Mouse (Mus musculus) myocyte (in vitro differentiated cells): ENCODE measurements at regions not wholly inside any gene's neighbourhood (a gene's known extent, or its start where the extent isn't known, plus 50 kb on each side); places are given as distances from the start of the nearest gene placed in this dataset.

Experiments
- H3K27me3 ChIP-seq: one replicate; pipeline ENCODE4 v1.6.1; 2011; ENCODE audit not compliant: control insufficient read depth, insufficient read depth, insufficient read length
- H3K36me3 ChIP-seq: one replicate; pipeline ENCODE4 v1.6.1; 2011; ENCODE audit not compliant: control insufficient read depth, insufficient read depth
- H3K4me2 ChIP-seq: one replicate; pipeline ENCODE4 v1.6.1; 2011; ENCODE audit warnings: low read depth, control low read depth
- H3K4me3 ChIP-seq: one replicate; pipeline ENCODE4 v1.5.1; 2011; ENCODE audit warnings: mild to moderate bottlenecking, control low read depth, moderate library complexity
- H3K79me2 ChIP-seq: one replicate; pipeline ENCODE4 v1.6.1; 2011; ENCODE audit not compliant: control insufficient read depth, insufficient read depth
- H3ac ChIP-seq: one replicate; pipeline ENCODE4 v1.6.1; 2011; ENCODE audit not compliant: control insufficient read depth, insufficient read length
- CEBPB ChIP-seq: IDR thresholded peaks from 2 replicates; pipeline ENCODE4 v1.6.1; 2011; ENCODE audit warnings: mild to moderate bottlenecking, moderate library complexity; ENCODE audit not compliant: poor library complexity, insufficient read depth, severe bottlenecking
- E2F4 ChIP-seq: IDR thresholded peaks from one replicate; pipeline ENCODE4 v1.6.1; 2011; ENCODE audit warnings: mild to moderate bottlenecking, control low read depth, moderate library complexity; ENCODE audit not compliant: insufficient read depth
- MAX ChIP-seq: IDR thresholded peaks from one replicate; pipeline ENCODE4 v1.6.1; 2011; ENCODE audit warnings: low read depth, mild to moderate bottlenecking, control low read depth
- MYOD1 ChIP-seq, 3 experiments: IDR thresholded peaks; one replicate each; pipeline ENCODE4 v1.6.1; 2011; ENCODE audit warnings: control low read depth in 2 of 3, low read depth in 2 of 3, mild to moderate bottlenecking in 2 of 3, moderate library complexity in 1 of 3; ENCODE audit not compliant: insufficient read length in 2 of 3, control insufficient read depth in 1 of 3
- MYOG ChIP-seq, 3 experiments: IDR thresholded peaks; one replicate each; pipeline ENCODE4 v1.6.1; 2011; ENCODE audit warnings: control low read depth in 2 of 3, low read depth in 2 of 3, mild to moderate bottlenecking in 2 of 3; ENCODE audit not compliant: insufficient read length in 2 of 3, control insufficient read depth in 1 of 3, insufficient read depth in 1 of 3
- POLR2A ChIP-seq: IDR thresholded peaks from one replicate; pipeline ENCODE4 v1.6.1; 2011; ENCODE audit warnings: low read depth, mild to moderate bottlenecking, control low read depth, moderate library complexity; ENCODE audit not compliant: insufficient read length
- POLR2AphosphoS2 ChIP-seq: IDR thresholded peaks from one replicate; pipeline ENCODE4 v1.6.1; 2011; ENCODE audit warnings: low read depth, control low read depth; ENCODE audit not compliant: insufficient read length
- REST ChIP-seq: IDR thresholded peaks from one replicate; pipeline ENCODE4 v1.6.1; 2011; ENCODE audit warnings: mild to moderate bottlenecking, control low read depth, moderate library complexity; ENCODE audit not compliant: insufficient read depth, insufficient read length
- SRF ChIP-seq: IDR thresholded peaks from one replicate; pipeline ENCODE4 v1.6.1; 2011; ENCODE audit warnings: low read depth; ENCODE audit not compliant: control insufficient read depth, insufficient read length
- TCF12 ChIP-seq: IDR thresholded peaks from one replicate; pipeline ENCODE4 v1.6.1; 2011; ENCODE audit warnings: mild to moderate bottlenecking, control low read depth; ENCODE audit not compliant: poor library complexity, insufficient read depth, severe bottlenecking
- TCF3 ChIP-seq: IDR thresholded peaks from one replicate; pipeline ENCODE4 v1.6.1; 2011; ENCODE audit warnings: low read depth, control low read depth; ENCODE audit not compliant: insufficient read length
- USF1 ChIP-seq: IDR thresholded peaks from one replicate; pipeline ENCODE4 v1.6.1; 2011; ENCODE audit warnings: low read depth, mild to moderate bottlenecking, control low read depth, moderate library complexity

GRCm38 (mm10) chr13:99729145-99729544 is 171.7 kb downstream of the Cartpt start:
- no peaks in the 10 kb centered on the region for H3K79me2 ChIP-seq
- TF ChIP-seq MYOG (IDR thresholded peaks at IDR 0.05; ENCODE audit: control insufficient read depth in 1 of 3, insufficient read depth in 1 of 3, insufficient read length in 2 of 3, low read depth in 2 of 3), result no peak
- no peak for TF ChIP-seq TCF3
- TF ChIP-seq CEBPB, result no peak
- no peak for TF ChIP-seq POLR2A
- no peak for TF ChIP-seq MAX
- no peak for TF ChIP-seq E2F4
- TF ChIP-seq TCF12, result no peak
- TF ChIP-seq POLR2AphosphoS2, result no peak

GRCm38 (mm10) chr13:99724245-99724644 is 176.6 kb downstream of the Cartpt start:
- TF ChIP-seq TCF12 (no peak), MYOD1 (IDR thresholded peaks at IDR 0.05; ENCODE audit: control insufficient read depth in 1 of 3, insufficient read length in 2 of 3, low read depth in 2 of 3) (no peak), POLR2A (no peak), CEBPB (no peak), MAX (no peak), POLR2AphosphoS2 (no peak), SRF (no peak), USF1 (no peak), E2F4 (no peak)
- Histone ChIP-seq H3ac (no peak overlapping the region), H3K4me2 (no peak overlapping the region), H3K27me3 (peaks cover 8% of the 10 kb centered on the region), H3K36me3 (no peaks in the 10 kb centered on the region), H3K4me3 (no peak overlapping the region), H3K79me2 (no peaks in the 10 kb centered on the region)

More at GRCm38 (mm10) chr13:99729145-99729544, 171.7 kb downstream of the Cartpt start:
- peaks cover 8% of the 10 kb centered on the region for H3K27me3 ChIP-seq
- no peak overlapping the region for H3ac ChIP-seq
- no peaks in the 10 kb centered on the region for H3K36me3 ChIP-seq
- H3K4me3 ChIP-seq, result no peak overlapping the region
- H3K4me2 ChIP-seq, result no peak overlapping the region

GRCm38 (mm10) chr13:99723237-99723981 is 177.5 kb downstream of the Cartpt start:
- TF ChIP-seq USF1, result no peak
- TF ChIP-seq POLR2A, result no peak
- no peak for TF ChIP-seq POLR2AphosphoS2
- no peak for TF ChIP-seq SRF
- no peak for TF ChIP-seq MYOG (IDR thresholded peaks at IDR 0.05; ENCODE audit: control insufficient read depth in 1 of 3, insufficient read depth in 1 of 3, insufficient read length in 2 of 3, low read depth in 2 of 3)
- TF ChIP-seq TCF12, result no peak
- H3K79me2 ChIP-seq, result no peaks in the 10 kb centered on the region
- H3K27me3 ChIP-seq, result peaks cover 8% of the 10 kb centered on the region
- H3K36me3 ChIP-seq, result no peaks in the 10 kb centered on the region
- H3ac ChIP-seq, result no peak overlapping the region
- no peak overlapping the region for H3K4me2 ChIP-seq
- no peak overlapping the region for H3K4me3 ChIP-seq

- Histone ChIP-seq H3K4me2 (no peak overlapping the region), H3K4me3 (no peak overlapping the region), H3K27me3 (no peaks in the 10 kb centered on the region), H3K79me2 (no peaks in the 10 kb centered on the region), H3ac (no peak overlapping the region), H3K36me3 (no peaks in the 10 kb centered on the region)
- TF ChIP-seq POLR2A (no peak), MYOG (IDR thresholded peaks at IDR 0.05; ENCODE audit: control insufficient read depth in 1 of 3, insufficient read depth in 1 of 3, insufficient read length in 2 of 3, low read depth in 2 of 3) (no peak), REST (no peak), USF1 (no peak)
Measured at GRCm38 (mm10) chr13:99720566-99720965, 180.3 kb downstream of the Cartpt start.

- TF ChIP-seq REST (no peak), MYOD1 (IDR thresholded peaks at IDR 0.05; ENCODE audit: control insufficient read depth in 1 of 3, insufficient read length in 2 of 3, low read depth in 2 of 3) (no peak), USF1 (no peak), TCF12 (no peak), TCF3 (no peak), POLR2AphosphoS2 (no peak), POLR2A (no peak), E2F4 (no peak), MYOG (IDR thresholded peaks at IDR 0.05; ENCODE audit: control insufficient read depth in 1 of 3, insufficient read depth in 1 of 3, insufficient read length in 2 of 3, low read depth in 2 of 3) (no peak)
Measured at GRCm38 (mm10) chr13:99696559-99696890, 180.2 kb upstream of the Map1b start.

More at GRCm38 (mm10) chr13:99696559-99696890, 180.2 kb upstream of the Map1b start:
- Histone ChIP-seq H3K4me3 (no peak overlapping the region), H3ac (no peak overlapping the region), H3K36me3 (no peaks in the 10 kb centered on the region), H3K4me2 (no peak overlapping the region), H3K79me2 (no peaks in the 10 kb centered on the region), H3K27me3 (no peaks in the 10 kb centered on the region)
